Comparison of ENCODE assay signal across 9 mouse cellular contexts in the genomic region with DNA sequence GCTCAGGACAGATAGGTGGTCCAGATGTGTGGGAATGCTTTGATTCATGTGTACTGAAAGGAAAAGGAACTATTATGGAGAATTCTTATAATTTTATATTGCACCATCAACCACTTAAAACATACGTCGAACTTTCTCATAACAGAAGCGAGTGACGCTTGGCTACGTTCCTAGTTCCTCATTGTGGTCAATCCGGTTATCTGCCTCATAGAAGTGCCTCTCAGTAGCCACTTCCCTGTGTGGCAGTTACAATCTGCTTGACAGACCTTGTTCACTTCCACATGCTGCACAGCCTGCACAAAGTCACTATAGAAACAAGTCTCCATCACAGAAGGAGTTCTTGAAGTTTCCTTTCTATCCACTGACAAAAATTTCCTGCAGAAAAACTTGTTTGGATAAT. TPM values are rescaled to one million over a fixed set of nuclear protein-coding genes. Genes with fewer than 3 reads are reported as not detected.
DNase-seq lines count a peak whose midpoint lies in the region; ATAC-seq and TF ChIP-seq lines count a peak whose summit lies in the region.
"Had no signal": no experiment of that assay in that cellular context is flagged by ENCODE, and none has a peak within 500 bp of the region (broad histone marks: within the 10 kb centered on the region; RNA-seq: fewer than 3 reads in every experiment).

No protein-coding gene starts in this region.

- peak; percentile 10 for DNase-seq in gastrocnemius, adult 18-20 months (ENCODE audit: low spot score)
- no peak for DNase-seq in gastrocnemius, postnatal 10 days
- peak; percentile 82 for DNase-seq in 416B (ENCODE audit: low read depth)
- peak; percentile 8 to 16 for DNase-seq in heart, postnatal 14 days
- DNase-seq in forebrain, postnatal 0 days = no peak
- DNase-seq in cerebellum, adult 2 months = no peak
- DNase-seq in cerebellum, adult 18-20 months = no peak

- peak; percentile 99 for ATAC-seq in megakaryocyte, adult 5-6 weeks (ENCODE audit: poor library complexity, severe bottlenecking)
- no peak for ATAC-seq in forebrain, postnatal 0 days

- H3K4me3 ChIP-seq in forebrain, postnatal 0 days (ENCODE audit: low read depth, low read length) = no peak overlapping the region
- no peak overlapping the region for H3K4me3 ChIP-seq in cerebellum, adult 2 months (replicated peaks; ENCODE audit: insufficient read depth, low read depth, low read length)

- H3K4me2 ChIP-seq in forebrain, postnatal 0 days (ENCODE audit: low read depth) = no peak overlapping the region
- H3K4me2 ChIP-seq: hindbrain, embryonic 14.5 days had no signal

- TF ChIP-seq POLR2A in cerebellum, adult 2 months (IDR thresholded peaks at IDR 0.05; ENCODE audit: borderline replicate concordance, insufficient read depth, low read length) = no peak

- no peaks in the 10 kb centered on the region for H3K9me3 ChIP-seq in forebrain, postnatal 0 days (ENCODE audit: low read length)

- WGBS in forebrain, postnatal 0 days = 72% methylated on average over 6 of the region's 6 CpGs
- WGBS in cerebellum, adult 2 months = 59% methylated on average over 6 of the region's 6 CpGs

- no peaks in the 10 kb centered on the region for H3K36me3 ChIP-seq in forebrain, postnatal 0 days (ENCODE audit: insufficient read depth)

- no peak overlapping the region for H3K9ac ChIP-seq in forebrain, postnatal 0 days
- H3K9ac ChIP-seq: hindbrain, embryonic 14.5 days had no signal

- H3K27me3 ChIP-seq in forebrain, postnatal 0 days (ENCODE audit: insufficient read depth, low read length) = no peaks in the 10 kb centered on the region
- no peaks in the 10 kb centered on the region for H3K27me3 ChIP-seq in cerebellum, adult 2 months (ENCODE audit: control insufficient read depth, insufficient read depth, low read length)

- 0 out of 2 replicates have a peak, but pooled peaks cover 6% of the 10 kb centered on the region for H3K4me1 ChIP-seq in forebrain, postnatal 0 days (ENCODE audit: insufficient read depth)
- no peaks in the 10 kb centered on the region for H3K4me1 ChIP-seq in cerebellum, adult 2 months (ENCODE audit: control insufficient read depth, insufficient read depth, low read length)

- intact Hi-C loops in heart, postnatal 14 days (cut with DNase I) = no loop called here

- H3K27ac ChIP-seq in forebrain, postnatal 0 days (ENCODE audit: low read depth, low read length) = no peak overlapping the region
- no peak overlapping the region for H3K27ac ChIP-seq in cerebellum, adult 2 months (ENCODE audit: insufficient read depth, low read length)
- H3K27ac ChIP-seq: hindbrain, embryonic 14.5 days had no signal

- no peak for TF ChIP-seq CTCF in forebrain, postnatal 0 days (IDR thresholded peaks at IDR 0.05; ENCODE audit: low read depth)
- TF ChIP-seq CTCF in cerebellum, adult 2 months (IDR thresholded peaks at IDR 0.05; ENCODE audit: borderline replicate concordance, insufficient read depth, low read depth, low read length) = no peak

RNA-seq across cellular contexts. Expression of a gene that starts 51.0 kb away (rescaled TPM):
- total RNA-seq in gastrocnemius, adult 18-20 months (2021) = under 1 TPM; 0.46 to 0.47 TPM
- total RNA-seq in gastrocnemius, postnatal 10 days (2021) = 1 to 10 TPM; 1.5 to 1.9 TPM
- total RNA-seq in heart, postnatal 14 days (2021) = under 1 TPM; 0.43 to 0.83 TPM
- not detected in 2 replicates for total RNA-seq in megakaryocyte, adult 5-6 weeks (2015)
- total RNA-seq in megakaryocyte, adult 5-6 weeks (2017) = not detected in 2 replicates
- total RNA-seq in forebrain, postnatal 0 days (2014; rRNA removed) = 11.8 and 18.4 TPM in 2 replicates
- polyA plus RNA-seq in forebrain, postnatal 0 days (2015; fragmentation: Nextera tagmentation; extraction: Ambion mirVana) = 7.4 and 11.9 TPM in 2 replicates
- 6.0 and 8.0 TPM in 2 replicates for polyA plus RNA-seq in cerebellum, adult 2 months (2012; rRNA removed)

Comparison
In these comparisons a context has a peak if more than half of its experiments do, and no peak if none do; other contexts are left out.
1. DNase-seq: peak in gastrocnemius, adult 18-20 months (single experiment), 416B (single experiment) and heart, postnatal 14 days (2 of 2); none in gastrocnemius, postnatal 10 days (single experiment), forebrain, postnatal 0 days (single experiment), cerebellum, adult 2 months (0 of 2) and cerebellum, adult 18-20 months (0 of 2).